Mouse (Mus musculus): ENCODE results near the gene Psmd2. TPM values are rescaled to one million over a fixed set of nuclear protein-coding genes. Genes with fewer than 3 reads are reported as not detected.

Gene Psmd2
- polyA plus RNA-seq, 1 experiment from 2014 or later: 388 TPM

GRCm38 (mm10) chr16:20693111-20693701, 41.8 kb downstream of the Psmd2 start, which contains the start of gene Fam131a:
Fam131a (plus strand) TSS chr16:20693241.
- Histone ChIP-seq H3K9ac (peak within 1 kb of the TSS; percentile 78), H3K4me3 (peak within 1 kb of the TSS; percentile 65), H3K4me1 (peaks cover 41% of the 10 kb centered on the region), H3K27ac (peak within 1 kb of the TSS; percentile 95), H3K36me3 (ENCODE audit: poor library complexity, severe bottlenecking) (peaks cover 39% of the 10 kb centered on the region), H3K27me3 (no peaks in the 10 kb centered on the region), H3K9me3 (replicated peaks) (no peaks in the 10 kb centered on the region), H3K4me2 (peak within 1 kb of the TSS; percentile 82)
- ATAC-seq: peak; percentile 94
- under 1% methylated on average over 32 of the region's 37 CpGs for WGBS

- peaks cover 41% of the 10 kb centered on the region for H3K4me1 ChIP-seq
- H3K4me3 ChIP-seq: no peak overlapping the region
- WGBS: 70% methylated on average over 8 of the region's 8 CpGs
- H3K4me2 ChIP-seq: peak overlapping the region; percentile 82
- H3K27ac ChIP-seq: peak overlapping the region; percentile 77
- no peaks in the 10 kb centered on the region for H3K27me3 ChIP-seq
- H3K9me3 ChIP-seq (replicated peaks): no peaks in the 10 kb centered on the region
- ATAC-seq: no peak
- H3K36me3 ChIP-seq (ENCODE audit: poor library complexity, severe bottlenecking): peaks cover 38% of the 10 kb centered on the region
- 0 out of 2 replicates have a peak overlapping the region, but pooled peaks have one; percentile 1 for H3K9ac ChIP-seq
Measured at GRCm38 (mm10) chr16:20694781-20695180, 43.3 kb downstream of the Psmd2 start.

GRCm38 (mm10) chr16:20695622-20696323, 44.3 kb downstream of the Psmd2 start:
- H3K27ac ChIP-seq: peak overlapping the region; percentile 77
- H3K27me3 ChIP-seq: no peaks in the 10 kb centered on the region
- peak overlapping the region; percentile 45 for H3K4me3 ChIP-seq
- 1% methylated on average over 46 of the region's 46 CpGs for WGBS
- H3K36me3 ChIP-seq (ENCODE audit: poor library complexity, severe bottlenecking): peaks cover 34% of the 10 kb centered on the region
- H3K4me2 ChIP-seq: peak overlapping the region; percentile 82
- peaks cover 41% of the 10 kb centered on the region for H3K4me1 ChIP-seq
- ATAC-seq: peak; percentile 82
- peak overlapping the region; percentile 72 for H3K9ac ChIP-seq
- no peaks in the 10 kb centered on the region for H3K9me3 ChIP-seq (replicated peaks)

GRCm38 (mm10) chr16:20699266-20699665, 47.8 kb downstream of the Psmd2 start:
- ATAC-seq: no peak
- Histone ChIP-seq H3K36me3 (ENCODE audit: poor library complexity, severe bottlenecking) (peaks cover 33% of the 10 kb centered on the region), H3K4me1 (peaks cover 44% of the 10 kb centered on the region), H3K27ac (no peak overlapping the region), H3K4me2 (no peak overlapping the region), H3K9ac (no peak overlapping the region), H3K27me3 (no peaks in the 10 kb centered on the region), H3K4me3 (no peak overlapping the region), H3K9me3 (replicated peaks) (no peaks in the 10 kb centered on the region)
- WGBS: 81% methylated on average over 5 of the region's 5 CpGs

- WGBS: 37% methylated on average over 5 of the region's 5 CpGs
- Histone ChIP-seq H3K9ac (0 out of 2 replicates have a peak overlapping the region, but pooled peaks have one; percentile 9), H3K4me1 (peaks cover 37% of the 10 kb centered on the region), H3K4me2 (no peak overlapping the region), H3K36me3 (ENCODE audit: poor library complexity, severe bottlenecking) (peaks cover 33% of the 10 kb centered on the region), H3K9me3 (replicated peaks) (no peaks in the 10 kb centered on the region), H3K27me3 (no peaks in the 10 kb centered on the region), H3K27ac (no peak overlapping the region; the same call in 1 of the 2 replicates), H3K4me3 (no peak overlapping the region)
- ATAC-seq: no peak
Measured at GRCm38 (mm10) chr16:20700036-20700435, 48.6 kb downstream of the Psmd2 start.

GRCm38 (mm10) chr16:20701316-20701715, 49.9 kb downstream of the Psmd2 start:
- peaks cover 38% of the 10 kb centered on the region for H3K36me3 ChIP-seq (ENCODE audit: poor library complexity, severe bottlenecking)
- H3K4me2 ChIP-seq: no peak overlapping the region
- H3K9ac ChIP-seq: peak overlapping the region; percentile 28
- no peak overlapping the region for H3K4me3 ChIP-seq
- peaks cover 25% of the 10 kb centered on the region for H3K4me1 ChIP-seq
- 44% methylated on average over 7 of the region's 7 CpGs for WGBS
- no peaks in the 10 kb centered on the region for H3K9me3 ChIP-seq (replicated peaks)
- no peak; the same call in 1 of the 2 replicates for ATAC-seq
- H3K27me3 ChIP-seq: no peaks in the 10 kb centered on the region
- H3K27ac ChIP-seq: peak overlapping the region; percentile 59

GRCm38 (mm10) chr16:20701729-20702521, 50.5 kb downstream of the Psmd2 start:
- Histone ChIP-seq H3K36me3 (ENCODE audit: poor library complexity, severe bottlenecking) (peaks cover 44% of the 10 kb centered on the region), H3K4me2 (0 out of 2 replicates have a peak overlapping the region, but pooled peaks have one; percentile 14), H3K9me3 (replicated peaks) (no peaks in the 10 kb centered on the region), H3K4me1 (peaks cover 20% of the 10 kb centered on the region), H3K4me3 (no peak overlapping the region), H3K9ac (peak overlapping the region; percentile 28), H3K27ac (peak overlapping the region; percentile 59), H3K27me3 (no peaks in the 10 kb centered on the region)
- no peak; the same call in 1 of the 2 replicates for ATAC-seq
- WGBS: 10% methylated on average over 12 of the region's 12 CpGs

- H3K4me3 ChIP-seq: no peak overlapping the region
- H3K4me2 ChIP-seq: 0 out of 2 replicates have a peak overlapping the region, but pooled peaks have one; percentile 14
- H3K9ac ChIP-seq: peak overlapping the region; percentile 28; the same call in 1 of the 2 replicates
- peak overlapping the region; percentile 59; the same call in 1 of the 2 replicates for H3K27ac ChIP-seq
- 4% methylated on average over 8 of the region's 8 CpGs for WGBS
- H3K36me3 ChIP-seq (ENCODE audit: poor library complexity, severe bottlenecking): peaks cover 50% of the 10 kb centered on the region
- no peaks in the 10 kb centered on the region for H3K9me3 ChIP-seq (replicated peaks)
- no peaks in the 10 kb centered on the region for H3K27me3 ChIP-seq
- peak; percentile 54 for ATAC-seq
- H3K4me1 ChIP-seq: peaks cover 20% of the 10 kb centered on the region
Measured at GRCm38 (mm10) chr16:20702522-20702893, 51.1 kb downstream of the Psmd2 start.

GRCm38 (mm10) chr16:20703071-20703470, 51.6 kb downstream of the Psmd2 start:
- 95% methylated on average over 10 of the region's 10 CpGs for WGBS
- Histone ChIP-seq H3K4me1 (peaks cover 20% of the 10 kb centered on the region), H3K4me3 (no peak overlapping the region), H3K36me3 (ENCODE audit: poor library complexity, severe bottlenecking) (peaks cover 56% of the 10 kb centered on the region), H3K4me2 (no peak overlapping the region), H3K27ac (no peak overlapping the region), H3K9me3 (replicated peaks) (no peaks in the 10 kb centered on the region), H3K27me3 (no peaks in the 10 kb centered on the region), H3K9ac (no peak overlapping the region)
- no peak for ATAC-seq

- Histone ChIP-seq H3K4me3 (no peak overlapping the region), H3K27me3 (no peaks in the 10 kb centered on the region), H3K9ac (no peak overlapping the region), H3K27ac (no peak overlapping the region), H3K9me3 (replicated peaks) (no peaks in the 10 kb centered on the region), H3K4me2 (no peak overlapping the region), H3K4me1 (peaks cover 20% of the 10 kb centered on the region), H3K36me3 (ENCODE audit: poor library complexity, severe bottlenecking) (peaks cover 53% of the 10 kb centered on the region)
- no peak for ATAC-seq
- WGBS: 83% methylated on average over 6 of the region's 6 CpGs
Measured at GRCm38 (mm10) chr16:20703699-20704400, 52.4 kb downstream of the Psmd2 start.

- H3K27ac ChIP-seq: no peak overlapping the region
Measured at GRCm38 (mm10) chr16:20705786-20706185, 54.3 kb downstream of the Psmd2 start.

More at GRCm38 (mm10) chr16:20705786-20706185, 54.3 kb downstream of the Psmd2 start:
- Histone ChIP-seq H3K36me3 (ENCODE audit: poor library complexity, severe bottlenecking) (peaks cover 50% of the 10 kb centered on the region), H3K4me3 (no peak overlapping the region), H3K9me3 (replicated peaks) (no peaks in the 10 kb centered on the region), H3K27me3 (no peaks in the 10 kb centered on the region), H3K4me2 (no peak overlapping the region), H3K9ac (no peak overlapping the region), H3K4me1 (peaks cover 20% of the 10 kb centered on the region)
- 74% methylated on average over 3 of the region's 3 CpGs for WGBS
- no peak for ATAC-seq

All from forebrain, embryonic 13.5 days (tissue).